Comparison of ENCODE assay signal across 17 mouse cellular contexts in the genomic region with DNA sequence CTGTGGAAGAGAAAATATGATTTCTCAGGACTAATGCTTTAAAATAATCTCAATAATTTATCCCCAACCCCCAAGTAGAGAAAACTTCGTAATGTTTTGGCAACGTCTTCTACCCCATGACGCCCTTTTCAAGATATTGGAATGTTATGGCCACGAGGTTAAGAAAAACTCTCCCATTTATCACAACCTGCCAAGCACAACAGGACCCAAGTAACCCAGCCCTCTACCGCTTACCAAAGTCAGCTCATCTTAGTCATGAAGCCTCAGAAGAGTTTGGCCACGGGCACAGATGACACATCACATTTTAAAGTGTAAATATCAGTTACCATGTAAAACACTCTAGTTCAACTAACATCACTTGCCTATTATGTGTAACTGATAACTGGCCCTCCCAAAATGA.
A peak's percentile ranks its signal among the peaks of the same experiment; 100 is the strongest.
DNase-seq lines count a peak whose midpoint lies in the region; TF ChIP-seq lines count a peak whose summit lies in the region.
"Had no signal": no experiment of that assay in that cellular context is flagged by ENCODE, and none has a peak within 500 bp of the region (broad histone marks: within the 10 kb centered on the region; RNA-seq: fewer than 3 reads in every experiment).

No protein-coding gene starts in this region.

- peak; percentile 31 for DNase-seq in gastrocnemius, adult 2 months
- DNase-seq in gastrocnemius, postnatal 25 days = no peak
- peak; percentile 19 for DNase-seq in 3134 (ENCODE audit: extremely low read depth, insufficient read length, low spot score)
- DNase-seq in NIH3T3 (ENCODE audit: low read depth) = peak; percentile 89
- peak; percentile 57 for DNase-seq in skeletal muscle tissue, adult 2 months (ENCODE audit: low read depth, low spot score)
- DNase-seq in cerebellum, adult 11 months = no peak
- DNase-seq: adrenal gland, postnatal 10 days; B cell, adult 2 months; cerebellum, adult 11-12 months; cerebellum, adult 9-11 months; cerebellum, postnatal 36 days had no signal

- H3K27ac ChIP-seq in gastrocnemius, adult 2 months = peak overlapping the region; percentile 64
- H3K27ac ChIP-seq: embryonic facial prominence, embryonic 15.5 days; forebrain, embryonic 15.5 days; hindbrain, embryonic 10.5 days; hindbrain, embryonic 14.5 days had no signal

- no peak overlapping the region for H3K4me3 ChIP-seq in gastrocnemius, adult 2 months
- H3K4me3 ChIP-seq: embryonic facial prominence, embryonic 15.5 days; erythroblast, embryonic 14.5 days; forebrain, embryonic 15.5 days; heart, embryonic 12.5 days; hindbrain, embryonic 10.5 days had no signal

- intact Hi-C loops in gastrocnemius, adult 2 months (cut with DNase I) = no loop called here

- TF ChIP-seq CTCF in gastrocnemius, adult 2 months (IDR thresholded peaks at IDR 0.05) = no peak

Comparison
In these comparisons a context has a peak if more than half of its experiments do, and no peak if none do; other contexts are left out.
1. DNase-seq: peak in gastrocnemius, adult 2 months (single experiment), 3134 (single experiment), NIH3T3 (single experiment) and skeletal muscle tissue, adult 2 months (single experiment); none in gastrocnemius, postnatal 25 days (single experiment) and cerebellum, adult 11 months (single experiment).